Mouse (Mus musculus): ENCODE measurements around the gene Polr1b. TPM values are rescaled to one million over a fixed set of nuclear protein-coding genes. Genes with fewer than 3 reads are reported as not detected.

Gene Polr1b
- polyA plus RNA-seq, 1 experiment from 2014 or later, result 19.4 TPM

DNA sequence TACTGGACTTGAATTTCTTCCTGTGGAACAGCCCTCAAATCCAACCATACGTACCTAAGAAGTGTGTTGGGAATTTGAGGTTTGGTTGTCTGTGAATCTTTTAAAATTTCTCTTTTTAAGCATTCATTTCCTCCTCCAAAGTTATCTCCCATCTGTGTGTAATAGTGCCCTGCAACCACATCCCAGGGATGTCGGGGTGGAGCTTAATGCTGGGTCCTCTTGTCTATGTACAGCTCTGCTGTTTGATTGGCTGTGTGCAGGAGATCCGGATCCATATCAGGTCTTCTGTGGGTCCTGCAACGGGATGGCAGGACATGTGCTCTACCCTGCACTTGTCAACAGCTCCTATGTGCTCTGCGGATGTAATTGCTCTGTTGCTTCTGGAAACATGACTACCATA, 64.0 kb downstream of the Polr1b start:
- ATAC-seq (ENCODE audit: insufficient read depth, low FRiP score, low TSS enrichment) (no peak), DNase-seq (ENCODE audit: low spot score) (no peak)
- no peak overlapping the region for H3K27ac ChIP-seq (ENCODE audit: low read depth, low read length)
- H3K27me3 ChIP-seq (ENCODE audit: control insufficient read depth, insufficient read depth, low read length), result no peaks in the 10 kb centered on the region
- no peak overlapping the region for H3K4me2 ChIP-seq (ENCODE audit: low read depth)
- no peak overlapping the region for H3K9ac ChIP-seq (ENCODE audit: low read length)
- H3K4me1 ChIP-seq (ENCODE audit: control insufficient read depth, insufficient read depth, low read length), result no peaks in the 10 kb centered on the region
- 75% methylated on average over 5 of the region's 5 CpGs for WGBS
- H3K9me3 ChIP-seq (ENCODE audit: control insufficient read depth, low read length), result no peaks in the 10 kb centered on the region
- H3K4me3 ChIP-seq (ENCODE audit: low read depth, low read length), result no peak overlapping the region
- no peaks in the 10 kb centered on the region for H3K36me3 ChIP-seq (ENCODE audit: control insufficient read depth, insufficient read depth, low read length)

DNA sequence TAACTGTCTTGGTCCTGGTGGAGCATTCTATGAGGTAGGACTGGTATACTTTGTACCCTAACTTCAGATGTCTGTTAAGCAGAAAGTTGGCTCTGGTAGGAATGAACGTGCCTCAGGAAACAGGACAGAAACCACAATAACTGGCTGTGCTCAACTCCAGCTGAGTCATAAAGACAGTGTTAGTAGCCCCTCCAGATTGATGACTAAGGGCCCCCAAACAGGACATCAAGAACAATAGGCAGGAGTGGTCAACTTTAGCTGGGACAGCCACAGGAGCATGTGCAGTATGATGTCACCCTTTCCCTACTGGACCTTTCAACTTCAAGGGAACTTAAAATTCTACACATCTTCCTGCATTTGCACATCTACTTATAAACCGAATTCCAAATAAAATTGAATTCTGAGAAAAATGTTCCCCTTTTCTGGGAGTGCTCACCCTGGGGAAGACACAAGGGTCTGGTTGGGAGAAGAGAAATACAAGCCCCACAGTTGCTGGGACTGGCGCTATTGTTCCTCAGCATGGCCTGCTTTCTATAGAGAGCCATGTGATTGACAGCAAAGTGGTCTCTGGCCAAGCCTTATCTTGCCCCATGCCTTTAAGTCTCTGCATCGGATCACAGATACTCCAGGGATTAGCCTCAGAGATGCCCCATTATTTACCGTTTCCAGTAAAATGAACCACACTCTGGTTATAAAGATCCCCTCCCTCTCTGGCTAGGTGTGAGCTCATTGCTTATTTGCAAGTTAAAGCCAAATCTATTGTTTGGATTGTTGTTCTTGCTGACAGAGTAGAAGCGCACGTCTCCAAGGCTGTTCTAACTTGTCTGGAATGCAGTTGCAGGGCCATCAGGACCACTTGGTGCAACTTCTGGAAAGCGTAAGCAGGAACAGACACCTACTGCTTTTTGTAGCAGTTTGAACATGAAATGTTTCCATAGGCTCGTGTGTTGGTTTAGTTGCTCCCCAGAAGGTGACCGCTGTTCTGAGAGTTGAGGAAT, 66.0 kb downstream of the Polr1b start:
- WGBS, result 87% methylated on average over 10 of the region's 10 CpGs
- Histone ChIP-seq H3K4me1 (ENCODE audit: control insufficient read depth, insufficient read depth, low read length) (no peaks in the 10 kb centered on the region), H3K9ac (ENCODE audit: low read length) (no peak overlapping the region), H3K36me3 (ENCODE audit: control insufficient read depth, insufficient read depth, low read length) (no peaks in the 10 kb centered on the region), H3K9me3 (ENCODE audit: control insufficient read depth, low read length) (no peaks in the 10 kb centered on the region), H3K4me3 (ENCODE audit: low read depth, low read length) (no peak overlapping the region), H3K4me2 (ENCODE audit: low read depth) (no peak overlapping the region), H3K27me3 (ENCODE audit: control insufficient read depth, insufficient read depth, low read length) (no peaks in the 10 kb centered on the region), H3K27ac (ENCODE audit: low read depth, low read length) (no peak overlapping the region)
- DNase-seq (ENCODE audit: low spot score), result no peak
- ATAC-seq (ENCODE audit: insufficient read depth, low FRiP score, low TSS enrichment), result no peak

DNA sequence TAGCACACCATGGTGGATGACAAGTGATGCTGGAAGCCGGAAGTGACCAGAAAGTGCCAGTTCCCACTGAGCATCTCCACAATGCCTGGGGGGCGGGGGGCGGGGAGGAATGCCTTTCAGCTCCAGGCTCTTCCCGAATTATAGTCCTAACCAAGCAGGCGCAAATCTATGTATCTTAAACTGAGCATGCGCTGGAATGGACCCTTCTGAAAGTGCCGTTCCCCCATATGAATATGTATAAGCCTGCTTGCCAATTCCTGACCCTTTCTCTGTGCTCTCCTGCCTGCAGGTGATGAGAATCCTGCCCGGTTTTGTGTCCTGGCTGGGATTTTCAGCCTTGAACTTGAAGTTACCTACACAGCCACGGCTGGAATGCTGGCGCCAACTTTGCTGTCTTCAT, 72.6 kb downstream of the Polr1b start:
- H3K4me1 ChIP-seq (ENCODE audit: control insufficient read depth, insufficient read depth, low read length), result no peaks in the 10 kb centered on the region
- no peak overlapping the region for H3K4me2 ChIP-seq (ENCODE audit: low read depth)
- H3K4me3 ChIP-seq (ENCODE audit: low read depth, low read length), result no peak overlapping the region
- no peaks in the 10 kb centered on the region for H3K27me3 ChIP-seq (ENCODE audit: control insufficient read depth, insufficient read depth, low read length)
- DNase-seq (ENCODE audit: low spot score), result no peak
- no peak overlapping the region for H3K9ac ChIP-seq (ENCODE audit: low read length)
- WGBS, result 50% methylated on average over 10 of the region's 10 CpGs
- ATAC-seq (ENCODE audit: insufficient read depth, low FRiP score, low TSS enrichment), result no peak
- no peaks in the 10 kb centered on the region for H3K36me3 ChIP-seq (ENCODE audit: control insufficient read depth, insufficient read depth, low read length)
- no peaks in the 10 kb centered on the region for H3K9me3 ChIP-seq (ENCODE audit: control insufficient read depth, low read length)
- H3K27ac ChIP-seq (ENCODE audit: low read depth, low read length), result no peak overlapping the region

DNA sequence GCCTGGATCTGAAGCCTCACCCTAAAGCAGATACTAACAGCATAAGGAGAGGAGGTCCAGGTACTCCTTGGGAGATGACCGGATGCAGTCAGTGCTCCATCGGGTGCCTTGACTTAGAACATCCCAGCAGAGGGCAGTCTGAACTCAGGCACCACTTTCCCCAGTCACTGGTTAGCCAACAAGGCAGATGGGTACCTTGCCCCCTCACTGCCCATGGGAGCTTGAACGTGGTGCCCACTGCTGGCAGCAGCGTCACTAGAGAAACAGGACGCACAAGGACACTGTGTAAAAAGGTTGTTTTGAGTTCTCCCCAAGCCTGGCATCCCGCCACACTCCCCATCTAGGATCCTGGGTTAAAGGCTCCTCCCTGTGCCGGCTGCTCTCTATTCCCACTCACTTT, 73.7 kb downstream of the Polr1b start:
- ATAC-seq (ENCODE audit: insufficient read depth, low FRiP score, low TSS enrichment) (no peak), DNase-seq (ENCODE audit: low spot score) (no peak)
- WGBS, result 43% methylated on average over 7 of the region's 7 CpGs

GRCm38 (mm10) chr2:129175636-129176035, 74.8 kb downstream of the Polr1b start:
- H3K27ac ChIP-seq (ENCODE audit: low read depth, low read length), result no peak overlapping the region
- H3K4me1 ChIP-seq (ENCODE audit: control insufficient read depth, insufficient read depth, low read length), result no peaks in the 10 kb centered on the region
- no peaks in the 10 kb centered on the region for H3K36me3 ChIP-seq (ENCODE audit: control insufficient read depth, insufficient read depth, low read length)
- no peak overlapping the region for H3K9ac ChIP-seq (ENCODE audit: low read length)
- ATAC-seq (ENCODE audit: insufficient read depth, low FRiP score, low TSS enrichment) (no peak), DNase-seq (ENCODE audit: low spot score) (no peak)
- H3K9me3 ChIP-seq (ENCODE audit: control insufficient read depth, low read length), result no peaks in the 10 kb centered on the region
- WGBS, result 76% methylated on average over 2 of the region's 2 CpGs
- H3K27me3 ChIP-seq (ENCODE audit: control insufficient read depth, insufficient read depth, low read length), result no peaks in the 10 kb centered on the region
- no peak overlapping the region for H3K4me3 ChIP-seq (ENCODE audit: low read depth, low read length)
- H3K4me2 ChIP-seq (ENCODE audit: low read depth), result no peak overlapping the region

More for the DNA sequence above, 73.7 kb downstream of the Polr1b start:
- no peaks in the 10 kb centered on the region for H3K9me3 ChIP-seq (ENCODE audit: control insufficient read depth, low read length)
- no peak overlapping the region for H3K27ac ChIP-seq (ENCODE audit: low read depth, low read length)
- H3K9ac ChIP-seq (ENCODE audit: low read length), result no peak overlapping the region
- H3K4me3 ChIP-seq (ENCODE audit: low read depth, low read length), result no peak overlapping the region
- no peak overlapping the region for H3K4me2 ChIP-seq (ENCODE audit: low read depth)
- H3K27me3 ChIP-seq (ENCODE audit: control insufficient read depth, insufficient read depth, low read length), result no peaks in the 10 kb centered on the region
- no peaks in the 10 kb centered on the region for H3K36me3 ChIP-seq (ENCODE audit: control insufficient read depth, insufficient read depth, low read length)
- no peaks in the 10 kb centered on the region for H3K4me1 ChIP-seq (ENCODE audit: control insufficient read depth, insufficient read depth, low read length)

Other genes starting within 250 kb of the Polr1b start
- gene Fbln7, start 238.0 kb upstream of the Polr1b start, polyA plus RNA-seq (2014; fragmentation: Nextera tagmentation; extraction: Ambion mirVana), result 1.9 and 2.0 TPM in 2 replicates
- 9.1 and 9.9 TPM in 2 replicates for gene Zc3h8, start 156.9 kb upstream of the Polr1b start, polyA plus RNA-seq (2014; fragmentation: Nextera tagmentation; extraction: Ambion mirVana)
- gene Zc3h6, start 133.6 kb upstream of the Polr1b start, polyA plus RNA-seq (2014; fragmentation: Nextera tagmentation; extraction: Ambion mirVana), result 1.5 and 1.6 TPM in 2 replicates
- gene Gm10762, start 133.3 kb upstream of the Polr1b start, polyA plus RNA-seq (2014; fragmentation: Nextera tagmentation; extraction: Ambion mirVana), result 15.8 and 17.9 TPM in 2 replicates
- 0.19 and 0.24 TPM in 2 replicates for gene Vinac1, start 52.8 kb upstream of the Polr1b start, polyA plus RNA-seq (2014; fragmentation: Nextera tagmentation; extraction: Ambion mirVana)
- gene Ttl, start 35.1 kb upstream of the Polr1b start, polyA plus RNA-seq (2014; fragmentation: Nextera tagmentation; extraction: Ambion mirVana), result 19.6 and 21.3 TPM in 2 replicates
- gene Chchd5, start 28.7 kb downstream of the Polr1b start, polyA plus RNA-seq (2014; fragmentation: Nextera tagmentation; extraction: Ambion mirVana), result 23.1 and 26.4 TPM in 2 replicates
- gene Slc20a1, start 97.8 kb downstream of the Polr1b start, polyA plus RNA-seq (2014; fragmentation: Nextera tagmentation; extraction: Ambion mirVana), result 50.8 and 56.5 TPM in 2 replicates
- gene Ckap2l, start 196.2 kb downstream of the Polr1b start, polyA plus RNA-seq (2014; fragmentation: Nextera tagmentation; extraction: Ambion mirVana), result 74.6 and 78.9 TPM in 2 replicates
- 0.16 TPM in 1 of 2 replicates, not detected in the other for gene Il1a, start 209.0 kb downstream of the Polr1b start, polyA plus RNA-seq (2014; fragmentation: Nextera tagmentation; extraction: Ambion mirVana)